Mouse (Mus musculus) ovary, postnatal 10 days (tissue): ENCODE data around the gene 2010111I01Rik.
"Not testable (repeated sequence)": the region's sequence is repeated elsewhere in the genome, so short reads cannot be mapped to it uniquely, and the experiment has no call there.

Source experiments
- DNase-seq: peaks from one replicate; pipeline ENCODE4 v3.0.0; 2022; ENCODE audit warnings: low spot score

The 2010111I01Rik gene

GRCm38 (mm10) chr13:63291016-63291415, 326.3 kb downstream of the 2010111I01Rik start:
- DNase-seq, result no peak

- DNase-seq, result no peak
Measured at GRCm38 (mm10) chr13:63293647-63294046, 329.0 kb downstream of the 2010111I01Rik start.

- no peak for DNase-seq
Measured at GRCm38 (mm10) chr13:63294359-63295193, 329.9 kb downstream of the 2010111I01Rik start.

GRCm38 (mm10) chr13:63296300-63296699, 331.6 kb downstream of the 2010111I01Rik start:
- no peak for DNase-seq

GRCm38 (mm10) chr13:63297003-63297402, 332.3 kb downstream of the 2010111I01Rik start:
- DNase-seq, result no peak

GRCm38 (mm10) chr13:63297933-63298332, 333.2 kb downstream of the 2010111I01Rik start:
- DNase-seq, result no peak

- DNase-seq, result no peak
Measured at GRCm38 (mm10) chr13:63298931-63299330, 334.2 kb downstream of the 2010111I01Rik start.

- DNase-seq, result no peak
Measured at GRCm38 (mm10) chr13:63300929-63301328, 336.2 kb downstream of the 2010111I01Rik start.

- DNase-seq, result no peak
Measured at GRCm38 (mm10) chr13:63301764-63302209, 337.1 kb downstream of the 2010111I01Rik start.

GRCm38 (mm10) chr13:63302381-63302780, 337.7 kb downstream of the 2010111I01Rik start:
- DNase-seq, result no peak

GRCm38 (mm10) chr13:63304124-63304792, 339.6 kb downstream of the 2010111I01Rik start:
- no peak for DNase-seq

- no peak for DNase-seq
Measured at GRCm38 (mm10) chr13:63304799-63305159, 340.1 kb downstream of the 2010111I01Rik start.

- DNase-seq, result no peak
Measured at GRCm38 (mm10) chr13:63305160-63306011, 340.7 kb downstream of the 2010111I01Rik start.

- DNase-seq, result no peak
Measured at GRCm38 (mm10) chr13:63306768-63307167, 342.1 kb downstream of the 2010111I01Rik start.

GRCm38 (mm10) chr13:63309563-63309962, 344.9 kb downstream of the 2010111I01Rik start:
- DNase-seq, result no peak

- no peak for DNase-seq
Measured at GRCm38 (mm10) chr13:63311156-63311555, 346.5 kb downstream of the 2010111I01Rik start.

GRCm38 (mm10) chr13:63313247-63313646, 348.6 kb downstream of the 2010111I01Rik start:
- no peak for DNase-seq

- no peak for DNase-seq
Measured at GRCm38 (mm10) chr13:63313748-63314607, 349.3 kb downstream of the 2010111I01Rik start.

- DNase-seq, result no peak
Measured at GRCm38 (mm10) chr13:63314608-63314920, 349.9 kb downstream of the 2010111I01Rik start.

GRCm38 (mm10) chr13:63315111-63315510, 350.4 kb downstream of the 2010111I01Rik start:
- not testable (repeated sequence) for DNase-seq

GRCm38 (mm10) chr13:63315777-63316176, 351.1 kb downstream of the 2010111I01Rik start:
- DNase-seq, result no peak
